Mouse (Mus musculus) embryonic fibroblast, embryonic 13.5 days (primary cell): ENCODE measurements around the gene Gsdmc3. TPM values are rescaled to one million over a fixed set of nuclear protein-coding genes. Genes with fewer than 3 reads are reported as not detected.
"Not testable (repeated sequence)": the region's sequence is repeated elsewhere in the genome, so short reads cannot be mapped to it uniquely, and the experiment has no call there.

Source experiments
- H3K27ac ChIP-seq: 2 replicates; pipeline ENCODE4 v1.5.1; 2012; ENCODE audit warnings: low read length, control low read depth, inconsistent platforms; ENCODE audit not compliant: insufficient read depth
- H3K4me1 ChIP-seq: 2 replicates; pipeline ENCODE4 v1.6.1; 2011; ENCODE audit warnings: low read length; ENCODE audit not compliant: control insufficient read depth, insufficient read depth
- H3K4me3 ChIP-seq: 2 replicates; pipeline ENCODE4 v1.5.1; 2011; ENCODE audit warnings: mild to moderate bottlenecking, control low read depth, low read length; ENCODE audit not compliant: insufficient read depth
- CTCF ChIP-seq: IDR thresholded peaks from 2 replicates; pipeline ENCODE4 v1.5.1; 2011; ENCODE audit warnings: mild to moderate bottlenecking, control low read depth, low read length, moderate library complexity, borderline replicate concordance; ENCODE audit not compliant: insufficient read depth
- POLR2A ChIP-seq: IDR thresholded peaks from 2 replicates; pipeline ENCODE4 v1.6.1; 2011; ENCODE audit warnings: low read depth, mild to moderate bottlenecking, control low read depth, low read length, moderate library complexity
- polyA plus RNA-seq: library from polyadenylated mRNA; stranded (reverse); fragments of >200 nt; gene quantifications from 2 replicates; pipeline ENCODE4 v1.2.4, GENCODE M21; 2011; ENCODE audit warnings: low read depth; ENCODE audit not compliant: missing spikeins, insufficient read length

The Gsdmc3 gene
- polyA plus RNA-seq, result not detected in 2 replicates

GRCm38 (mm10) chr15:63878458-63878857 is at the start of gene Gsdmc3:
Gene Gsdmc3, minus strand, starts transcription at chr15:63878558.
- not testable (repeated sequence) for H3K27ac ChIP-seq, H3K4me3 ChIP-seq, H3K4me1 ChIP-seq

DNA sequence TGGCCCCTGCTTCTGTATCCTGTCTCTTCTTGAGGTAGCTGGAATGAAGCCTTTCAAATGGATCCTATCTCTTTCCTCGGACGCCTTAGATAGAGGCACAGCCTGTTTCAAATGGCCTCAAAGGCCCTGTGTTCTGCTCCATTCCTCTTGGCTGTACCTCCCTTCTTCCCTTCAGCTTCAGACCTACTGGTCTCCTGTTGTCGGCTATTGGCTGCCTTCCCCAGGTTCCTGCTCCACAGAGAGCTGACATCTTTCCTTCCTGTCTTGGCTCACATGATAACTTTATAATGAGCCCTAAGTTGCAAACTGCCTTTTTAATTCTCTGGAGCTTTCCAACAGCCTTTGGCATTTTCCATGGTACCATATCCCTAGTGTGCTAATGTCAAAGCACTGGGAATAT is 47.8 kb upstream of the Gsdmc3 start:
- no peak for TF ChIP-seq POLR2A
- TF ChIP-seq CTCF, result no peak

DNA sequence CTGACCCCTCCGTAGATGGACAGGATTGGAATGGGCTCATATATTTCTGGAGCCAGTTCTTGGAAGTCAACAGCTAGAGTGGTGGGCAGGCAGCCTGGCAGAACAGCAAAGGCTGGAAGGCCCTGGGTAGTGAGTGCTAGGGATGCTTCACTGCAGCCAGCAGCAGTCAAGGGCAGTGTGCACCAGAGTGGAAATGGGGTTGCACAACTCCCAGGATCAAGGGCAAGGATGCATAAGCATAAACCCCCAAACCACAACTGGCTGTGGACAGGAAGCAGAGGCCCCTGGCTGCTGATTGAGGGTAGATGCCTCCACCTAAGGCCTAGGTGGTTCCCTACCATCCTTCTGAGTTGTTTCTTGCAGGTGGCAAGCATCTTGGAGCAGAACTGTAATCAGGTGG is 46.1 kb upstream of the Gsdmc3 start:
- Histone ChIP-seq H3K27ac (no peak overlapping the region), H3K4me3 (no peak overlapping the region), H3K4me1 (no peaks in the 10 kb centered on the region)
- TF ChIP-seq POLR2A (no peak), CTCF (no peak)

More for the DNA sequence above, 47.8 kb upstream of the Gsdmc3 start:
- no peak overlapping the region for H3K4me3 ChIP-seq
- H3K4me1 ChIP-seq, result no peaks in the 10 kb centered on the region
- no peak overlapping the region for H3K27ac ChIP-seq

- H3K4me1 ChIP-seq, H3K27ac ChIP-seq, H3K4me3 ChIP-seq: not testable (repeated sequence)
Observed at GRCm38 (mm10) chr15:63921618-63922017, 43.3 kb upstream of the Gsdmc3 start.

DNA sequence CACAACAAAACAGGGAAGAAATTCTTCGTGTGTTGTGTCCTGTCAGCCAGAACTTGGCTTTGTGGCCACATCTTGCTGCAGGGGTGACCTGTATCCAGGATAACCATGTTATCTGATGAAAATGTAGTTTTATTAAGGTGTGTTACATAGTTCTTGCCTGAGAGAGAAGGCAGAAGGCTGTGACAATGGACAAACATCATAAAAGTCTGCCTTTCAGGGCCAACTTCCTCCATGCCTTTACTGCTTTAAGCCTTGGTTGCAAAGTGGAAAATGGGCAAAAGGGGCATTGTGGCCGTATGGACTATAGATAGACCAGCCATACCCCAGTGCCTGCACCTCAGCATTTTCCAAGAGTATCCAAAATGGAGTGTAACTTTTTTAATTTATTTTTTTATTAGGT is 41.4 kb upstream of the Gsdmc3 start:
- not testable (repeated sequence) for H3K4me1 ChIP-seq, H3K27ac ChIP-seq, H3K4me3 ChIP-seq

- not testable (repeated sequence) for H3K4me1 ChIP-seq, H3K27ac ChIP-seq, H3K4me3 ChIP-seq
Observed at GRCm38 (mm10) chr15:63916584-63916983, 38.2 kb upstream of the Gsdmc3 start.

DNA sequence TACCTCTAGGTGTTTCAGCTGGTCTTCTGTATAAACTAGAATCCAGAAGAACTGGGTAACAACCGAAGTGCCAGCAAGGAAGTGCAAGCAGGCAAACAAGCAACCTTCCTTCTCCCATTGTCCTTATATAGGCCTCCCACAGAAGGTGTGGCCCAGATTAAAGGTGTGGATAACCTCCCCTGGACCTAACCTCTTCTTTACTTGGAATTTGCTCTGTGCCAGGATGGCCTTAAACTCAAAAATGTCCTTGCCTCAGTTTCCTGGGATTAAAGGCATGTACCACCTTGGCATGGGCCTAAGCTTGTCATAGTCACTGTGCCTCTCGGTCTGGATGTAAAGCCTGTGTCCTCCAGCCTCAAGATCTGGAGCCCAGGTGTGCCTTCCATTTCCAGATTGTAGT is 33.8 kb upstream of the Gsdmc3 start, which contains the start of gene Gsdmc4:
TSS of gene Gsdmc4 (minus strand) at position 101 of the 400 bp plus-strand sequence.
- not testable (repeated sequence) for H3K4me3 ChIP-seq, H3K4me1 ChIP-seq

GRCm38 (mm10) chr15:63909896-63910295 is 31.5 kb upstream of the Gsdmc3 start:
- not testable (repeated sequence) for H3K4me1 ChIP-seq, H3K4me3 ChIP-seq, H3K27ac ChIP-seq

More for the DNA sequence above, 33.8 kb upstream of the Gsdmc3 start, which contains the start of gene Gsdmc4:
- not testable (repeated sequence) for H3K27ac ChIP-seq

- H3K4me1 ChIP-seq, H3K27ac ChIP-seq, H3K4me3 ChIP-seq: not testable (repeated sequence)
Observed at GRCm38 (mm10) chr15:63895560-63896353, 17.4 kb upstream of the Gsdmc3 start.

DNA sequence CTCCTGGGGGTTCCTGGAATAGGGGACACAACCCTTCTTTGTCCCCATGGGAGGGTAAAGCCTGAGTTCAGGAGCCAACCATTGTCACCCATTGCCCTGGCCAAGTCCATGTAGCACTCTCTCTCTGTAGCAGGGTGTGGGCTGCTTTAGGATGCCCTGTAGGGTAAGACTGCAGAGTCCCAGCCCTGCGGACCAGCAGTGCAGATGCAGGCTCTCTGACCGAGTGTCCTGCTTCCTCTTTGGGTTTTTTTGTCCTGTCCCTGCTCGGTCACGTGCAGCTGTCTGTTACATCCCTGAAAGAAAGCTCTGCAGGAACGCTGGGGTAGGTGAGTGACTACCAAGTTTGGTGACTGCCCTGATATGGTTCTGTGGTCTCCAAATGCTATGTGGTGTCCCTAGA is 10.1 kb upstream of the Gsdmc3 start:
- not testable (repeated sequence) for H3K27ac ChIP-seq, H3K4me3 ChIP-seq, H3K4me1 ChIP-seq

- not testable (repeated sequence) for H3K27ac ChIP-seq, H3K4me1 ChIP-seq, H3K4me3 ChIP-seq
Observed at GRCm38 (mm10) chr15:63887949-63888348, 9.6 kb upstream of the Gsdmc3 start.

DNA sequence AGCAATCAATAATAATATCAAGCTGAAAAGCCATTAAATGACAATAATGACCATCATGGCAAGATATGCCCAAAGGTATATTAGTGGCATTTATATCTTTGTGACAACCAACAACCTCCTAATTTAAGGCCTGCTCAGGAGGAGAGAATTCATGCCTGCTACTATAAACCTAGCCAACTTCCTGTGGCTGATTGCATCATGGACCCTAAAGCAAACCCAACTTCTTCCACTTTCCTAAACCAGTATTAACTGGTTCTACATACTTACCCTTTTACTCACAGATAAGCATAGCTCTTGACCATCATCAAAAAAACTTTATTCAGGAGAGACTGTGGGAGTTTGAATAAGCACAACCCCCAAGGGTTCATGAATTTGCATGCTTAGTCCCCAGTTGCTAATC is 2.2 kb downstream of the Gsdmc3 start:
- not testable (repeated sequence) for H3K27ac ChIP-seq, H3K4me3 ChIP-seq, H3K4me1 ChIP-seq

DNA sequence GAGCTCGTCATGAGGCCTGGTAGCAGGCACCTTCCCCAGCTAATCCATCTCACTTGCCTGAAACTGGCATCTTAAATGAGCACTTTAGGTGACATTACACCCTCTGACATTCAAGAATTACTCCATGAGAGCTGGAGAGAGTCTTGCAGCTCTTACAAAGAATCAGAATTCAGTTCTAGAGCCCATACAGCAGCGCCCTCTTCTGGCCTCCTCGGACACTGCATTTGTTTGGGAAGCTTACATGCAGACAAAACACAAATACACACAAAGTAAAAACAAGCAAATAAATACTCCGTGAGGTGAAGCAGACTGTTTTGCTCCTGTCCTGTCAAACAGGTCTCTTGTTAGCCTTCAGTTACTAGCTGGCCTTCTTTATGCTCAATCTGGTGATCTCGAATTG is 16.4 kb downstream of the Gsdmc3 start:
- not testable (repeated sequence) for H3K4me3 ChIP-seq, H3K4me1 ChIP-seq, H3K27ac ChIP-seq
